Mouse (Mus musculus): ENCODE measurements around the gene Pfdn4.

GRCm38 (mm10) chr2:170534803-170535174 lies 38.6 kb downstream of the Pfdn4 start:
- TF ChIP-seq CTCF (IDR thresholded peaks at IDR 0.05; ENCODE audit: extremely low read depth, insufficient read length, insufficient replicate concordance, low read depth, low read length) (no peak), POLR2A (IDR thresholded peaks at IDR 0.05; ENCODE audit: low read depth, low read length) (no peak)
